Mouse (Mus musculus): ENCODE measurements at regions not wholly inside any gene's neighbourhood (a gene's known extent, or its start where the extent isn't known, plus 50 kb on each side); places are given as distances from the start of the nearest gene placed in this dataset.

DNA sequence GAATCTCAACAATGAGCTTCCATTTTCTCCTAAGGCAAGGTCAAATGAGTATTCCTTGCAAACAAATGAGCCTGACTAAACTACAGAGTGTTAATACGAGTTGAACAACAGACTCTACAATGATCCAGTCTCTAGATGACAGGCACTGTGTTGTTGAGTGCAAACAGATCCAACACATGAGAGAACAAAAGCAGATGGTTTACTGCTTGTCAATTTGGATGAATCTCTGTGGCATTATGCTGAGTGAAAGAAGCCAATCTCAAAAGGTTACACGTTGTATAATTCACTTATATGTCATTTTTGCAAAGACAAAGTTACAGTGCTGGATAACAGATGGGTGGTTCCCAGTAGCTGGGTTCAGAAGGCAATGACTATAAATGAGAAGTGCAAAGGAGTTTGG, 217.1 kb upstream of the Gm6657 start:
- DNase-seq (ENCODE audit: low read depth), result no peak

GRCm38 (mm10) chr12:77986738-77987137, 207.3 kb upstream of the Gm6657 start:
- DNase-seq (ENCODE audit: low read depth), result no peak

DNA sequence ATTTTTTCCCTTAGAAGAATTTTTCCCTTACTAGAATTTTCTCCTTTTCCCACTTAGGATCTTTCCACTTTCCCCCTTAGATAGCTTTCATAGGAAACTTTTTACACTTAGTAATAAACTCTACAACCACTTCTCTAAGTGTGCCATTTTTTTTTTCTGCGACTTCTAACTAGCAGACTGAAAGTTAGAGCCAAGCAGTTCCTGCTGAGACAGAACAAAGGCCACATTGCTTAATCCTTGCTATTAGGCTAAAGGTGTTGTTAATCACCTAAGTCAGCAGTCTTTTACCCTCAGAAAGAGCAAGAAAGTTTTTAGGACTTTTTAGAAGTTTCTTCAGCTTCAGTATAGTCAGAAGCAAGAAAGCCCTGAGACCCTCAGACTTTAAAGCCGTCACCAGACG, 204.3 kb upstream of the Gm6657 start:
- DNase-seq (ENCODE audit: low read depth), result no peak

- no peak for DNase-seq (ENCODE audit: low read depth)
These were observed 202.4 kb upstream of the Gm6657 start for GRCm38 (mm10) chr12:77991627-77992026.

- DNase-seq (ENCODE audit: low read depth), result no peak
These were observed 199.9 kb upstream of the Gm6657 start for GRCm38 (mm10) chr12:77994176-77994575.

GRCm38 (mm10) chr12:77997916-77998315, 196.1 kb upstream of the Gm6657 start:
- no peak for DNase-seq (ENCODE audit: low read depth)

- DNase-seq (ENCODE audit: low read depth), result no peak
These were observed 193.6 kb upstream of the Gm6657 start for GRCm38 (mm10) chr12:78000401-78000800.

GRCm38 (mm10) chr12:78001846-78002245, 192.2 kb upstream of the Gm6657 start:
- no peak for DNase-seq (ENCODE audit: low read depth)

GRCm38 (mm10) chr12:78033766-78034165, 160.3 kb upstream of the Gm6657 start:
- DNase-seq (ENCODE audit: low read depth), result no peak

GRCm38 (mm10) chr12:78046582-78046981, 147.5 kb upstream of the Gm6657 start:
- DNase-seq (ENCODE audit: low read depth), result no peak

DNA sequence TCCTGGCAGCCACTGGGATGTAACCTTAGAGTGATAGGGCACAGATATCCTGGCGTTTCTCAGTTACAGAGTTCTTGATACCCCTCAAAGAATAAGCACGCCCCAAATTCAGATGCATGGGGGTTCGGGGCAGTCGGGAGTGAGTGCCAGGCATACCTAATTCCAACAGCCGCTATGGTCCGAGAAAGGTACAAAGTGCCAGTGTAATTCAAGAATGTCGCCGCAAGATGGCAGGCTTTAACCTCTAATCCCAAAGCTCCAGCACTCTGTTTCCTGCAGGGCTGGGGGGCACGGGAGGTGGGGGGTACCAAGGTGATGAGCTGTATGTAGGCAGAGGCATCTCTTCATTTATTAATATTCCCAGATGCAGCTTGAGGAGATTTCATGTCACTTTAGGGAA, 138.1 kb upstream of the Gm6657 start:
- DNase-seq (ENCODE audit: low read depth), result no peak

DNA sequence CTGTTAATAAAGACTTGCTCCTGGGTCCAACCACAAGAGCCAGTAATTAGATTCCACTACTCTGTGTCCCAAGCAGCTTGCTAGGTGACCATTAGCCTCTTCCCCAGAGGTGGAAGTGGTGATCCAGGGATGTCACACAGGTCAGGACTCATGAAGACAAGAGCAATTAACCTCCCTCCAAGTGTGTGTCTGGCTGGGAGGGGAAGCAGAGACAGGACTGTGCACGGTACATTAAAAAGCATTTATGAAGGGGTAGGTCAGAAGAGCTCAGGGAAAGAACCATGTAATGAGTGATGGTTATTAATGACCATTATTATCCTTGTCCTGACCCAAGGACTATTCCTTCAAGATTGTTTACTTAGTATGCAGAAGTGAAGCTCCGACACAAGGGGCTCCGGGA, 136.9 kb upstream of the Gm6657 start:
- DNase-seq (ENCODE audit: low read depth), result no peak

- DNase-seq (ENCODE audit: low read depth), result peak; percentile 10
These were observed 134.1 kb upstream of the Gm6657 start for GRCm38 (mm10) chr12:78059965-78060364.

GRCm38 (mm10) chr12:78066024-78066423, 128.0 kb upstream of the Gm6657 start:
- DNase-seq (ENCODE audit: low read depth), result no peak

GRCm38 (mm10) chr12:78072935-78073334, 121.1 kb upstream of the Gm6657 start:
- DNase-seq (ENCODE audit: low read depth), result no peak

GRCm38 (mm10) chr12:78074290-78074802, 119.7 kb upstream of the Gm6657 start:
- no peak for DNase-seq (ENCODE audit: low read depth)

DNA sequence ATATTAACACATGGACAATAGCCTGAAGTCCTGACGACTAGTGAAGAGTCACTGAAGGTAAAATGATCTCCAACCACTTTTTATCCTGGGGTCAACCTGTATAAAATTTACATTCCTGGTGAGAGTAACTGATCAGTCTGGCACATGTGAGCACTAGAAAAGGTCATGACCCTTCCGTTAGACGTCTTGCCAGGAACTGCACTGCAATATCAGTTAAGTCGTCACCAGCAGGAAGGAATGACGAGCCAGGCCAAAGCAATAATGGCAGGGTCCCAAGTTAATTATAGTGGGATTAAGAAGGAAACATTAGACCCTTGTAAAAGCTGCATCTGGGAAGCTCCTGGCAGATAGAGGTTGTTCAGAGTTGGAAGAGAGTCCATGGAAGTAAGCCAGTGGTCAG, 116.8 kb upstream of the Gm6657 start:
- no peak for DNase-seq (ENCODE audit: low read depth)

- DNase-seq (ENCODE audit: low read depth), result no peak
These were observed 111.9 kb upstream of the Gm6657 start for GRCm38 (mm10) chr12:78082163-78082562.

- DNase-seq (ENCODE audit: low read depth), result no peak
These were observed 108.0 kb upstream of the Gm6657 start for GRCm38 (mm10) chr12:78086016-78086415.

- no peak for DNase-seq (ENCODE audit: low read depth)
These were observed 106.1 kb upstream of the Gm6657 start for GRCm38 (mm10) chr12:78087921-78088320.

GRCm38 (mm10) chr12:78094471-78094870, 99.6 kb upstream of the Gm6657 start:
- DNase-seq (ENCODE audit: low read depth), result no peak

- DNase-seq (ENCODE audit: low read depth), result no peak
These were observed 98.7 kb upstream of the Gm6657 start for GRCm38 (mm10) chr12:78095352-78095751.

DNA sequence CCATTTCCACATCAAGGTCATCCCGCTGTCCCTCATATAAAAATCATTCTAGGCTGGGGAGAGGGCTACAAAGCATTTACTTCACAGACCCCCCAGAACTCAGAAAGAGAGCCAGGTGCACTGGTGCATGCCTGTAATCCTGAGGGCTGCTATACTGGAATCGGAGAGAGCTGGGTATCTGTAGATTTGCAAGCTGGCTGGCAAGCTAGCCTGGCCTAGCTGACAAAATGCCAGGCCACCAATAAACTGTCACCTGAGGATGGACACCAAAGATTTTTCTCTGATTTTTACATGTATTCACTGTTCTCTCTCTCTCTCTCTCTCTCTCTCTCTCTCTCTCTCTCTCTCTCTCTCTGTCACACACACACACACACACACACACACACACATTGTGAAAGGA, 98.1 kb upstream of the Gm6657 start:
- DNase-seq (ENCODE audit: low read depth), result no peak

DNA sequence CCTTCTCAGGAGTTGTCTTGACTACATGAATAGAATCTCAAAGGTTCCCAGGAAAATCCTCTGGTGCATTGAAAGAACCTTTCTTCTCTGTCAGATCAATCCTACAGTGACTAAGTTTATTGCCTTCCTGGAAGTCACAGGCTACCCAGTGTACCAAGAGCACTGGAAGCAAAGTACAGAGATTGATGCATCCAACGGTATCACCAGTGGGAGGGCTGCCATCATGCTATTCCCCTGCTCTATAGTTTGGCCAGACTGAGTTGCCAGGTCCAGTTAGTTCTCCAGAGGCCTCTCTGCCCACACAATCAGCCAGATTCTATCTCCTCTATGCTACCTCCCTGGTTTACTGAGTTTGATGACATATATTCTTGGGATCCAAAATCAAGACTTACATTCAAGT, 96.9 kb upstream of the Gm6657 start:
- DNase-seq (ENCODE audit: low read depth), result no peak

- no peak for DNase-seq (ENCODE audit: low read depth)
These were observed 96.3 kb upstream of the Gm6657 start for GRCm38 (mm10) chr12:78097692-78098091.

All from gonadal fat pad, adult 2 months (tissue).